Mouse (Mus musculus) C2C12 (cell line): ENCODE data around the gene Hipk4. TPM values are rescaled to one million over a fixed set of nuclear protein-coding genes. Genes with fewer than 3 reads are reported as not detected.

Experiments used
- H3K27me3 ChIP-seq: one replicate; pipeline ENCODE4 v1.6.1; 2011; ENCODE audit not compliant: control insufficient read depth, insufficient read depth, insufficient read length
- H3K36me3 ChIP-seq: one replicate; pipeline ENCODE4 v1.6.1; 2011; ENCODE audit not compliant: control insufficient read depth, insufficient read depth
- H3K4me3 ChIP-seq: one replicate; pipeline ENCODE4 v1.5.1; 2011; ENCODE audit warnings: mild to moderate bottlenecking, control low read depth; ENCODE audit not compliant: poor library complexity, insufficient read depth, severe bottlenecking
- H3K79me2 ChIP-seq: one replicate; pipeline ENCODE4 v1.6.1; 2011; ENCODE audit not compliant: control insufficient read depth, insufficient read depth
- H3K79me3 ChIP-seq: one replicate; pipeline ENCODE4 v1.6.1; 2011; ENCODE audit warnings: low read depth, control low read depth
- H3ac ChIP-seq: one replicate; pipeline ENCODE3; 2011; ENCODE audit warnings: low read depth; ENCODE audit not compliant: control insufficient read depth, insufficient read length
- CEBPB ChIP-seq: IDR thresholded peaks from one replicate; pipeline ENCODE4 v1.6.1; 2011; ENCODE audit warnings: low read depth, mild to moderate bottlenecking, control low read depth, moderate library complexity
- CTCF ChIP-seq: IDR thresholded peaks from one replicate; pipeline ENCODE4 v1.5.1; 2011; ENCODE audit not compliant: control insufficient read depth, insufficient read depth, insufficient read length
- FOSL1 ChIP-seq: IDR thresholded peaks from one replicate; pipeline ENCODE4 v1.8.0; 2011; ENCODE audit warnings: mild to moderate bottlenecking, low read length; ENCODE audit not compliant: poor library complexity, insufficient read depth, severe bottlenecking
- MAX ChIP-seq: IDR thresholded peaks from one replicate; pipeline ENCODE4 v1.6.1; 2011; ENCODE audit warnings: mild to moderate bottlenecking, control low read depth
- MYOD1 ChIP-seq: IDR thresholded peaks from one replicate; pipeline ENCODE4 v1.6.1; 2011; ENCODE audit warnings: low read depth; ENCODE audit not compliant: control insufficient read depth, insufficient read length
- MYOG ChIP-seq: IDR thresholded peaks from one replicate; pipeline ENCODE4 v1.6.1; 2011; ENCODE audit not compliant: control insufficient read depth, insufficient read length; ENCODE audit errors: extremely low read depth
- USF1 ChIP-seq: IDR thresholded peaks from one replicate; pipeline ENCODE4 v1.6.1; 2011; ENCODE audit warnings: low read depth, mild to moderate bottlenecking, control low read depth, moderate library complexity
- polyA plus RNA-seq: library from polyadenylated mRNA; unstranded; fragments of >200 nt; fragmentation: generic; extraction: Trizol; gene quantifications from one replicate; pipeline ENCODE4 v1.2.1, GENCODE M21; 2012; ENCODE audit warnings: missing spikeins

Gene Hipk4
- polyA plus RNA-seq, 1 experiment, result 0.70 TPM

DNA sequence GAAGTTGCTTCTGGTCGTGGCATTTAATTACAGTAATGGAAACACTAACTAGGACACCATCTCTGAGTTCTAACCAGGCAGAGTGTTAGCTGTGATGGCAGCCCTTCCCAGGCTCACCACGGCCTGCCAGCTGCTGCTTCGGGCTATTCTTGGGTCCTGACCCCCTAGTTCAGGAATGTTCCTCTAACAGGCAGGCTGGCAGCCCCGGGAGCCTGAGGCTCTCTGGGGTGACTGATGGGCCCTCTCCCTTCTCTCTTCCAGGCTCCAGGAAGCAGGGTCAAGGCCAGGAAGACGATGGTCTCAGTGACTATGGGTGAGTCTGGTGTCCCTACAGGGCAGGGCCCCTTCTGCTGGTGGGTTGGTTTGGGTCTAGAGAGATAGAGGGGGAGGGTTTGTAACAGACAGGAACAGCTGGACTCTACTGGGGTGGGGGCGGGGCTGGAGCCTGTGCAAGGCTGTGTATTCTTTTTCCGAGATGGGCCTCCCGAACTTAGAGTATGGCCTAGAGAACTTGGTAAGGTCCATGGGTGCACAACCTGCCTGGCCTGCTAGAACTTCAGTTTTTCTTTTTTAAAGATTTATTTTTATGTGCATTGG lies 37.3 kb downstream of the Hipk4 start:
- TF ChIP-seq MYOD1, result peak; percentile 91
- no peak for TF ChIP-seq USF1
- Histone ChIP-seq H3K4me3 (no peak overlapping the region), H3ac (no peak overlapping the region), H3K36me3 (peaks cover 22% of the 10 kb centered on the region), H3K79me2 (peaks cover 28% of the 10 kb centered on the region), H3K27me3 (no peaks in the 10 kb centered on the region), H3K79me3 (peaks cover 7% of the 10 kb centered on the region)

DNA sequence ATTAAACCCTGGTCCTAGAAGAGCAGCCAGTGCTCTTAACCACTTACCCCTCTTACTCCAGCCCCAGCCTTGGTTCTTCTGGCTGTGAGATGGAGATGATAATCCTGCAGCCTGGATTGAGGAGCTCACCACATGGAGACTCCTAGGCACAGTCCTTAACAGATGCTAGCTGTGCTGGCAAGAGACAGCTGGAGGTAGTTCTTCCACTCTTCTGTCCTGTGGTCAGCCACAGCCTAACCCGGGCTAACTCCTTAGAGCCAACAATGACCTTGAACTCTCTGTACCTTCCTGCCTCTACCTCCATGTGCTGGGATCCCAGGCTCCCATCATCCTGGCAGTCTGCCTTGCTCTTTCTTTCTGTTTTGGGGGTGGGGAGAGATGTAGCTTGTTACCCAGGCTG lies 37.9 kb downstream of the Hipk4 start:
- H3K79me2 ChIP-seq, result peaks cover 22% of the 10 kb centered on the region
- H3K27me3 ChIP-seq, result no peaks in the 10 kb centered on the region
- peaks cover under 1% of the 10 kb centered on the region for H3K79me3 ChIP-seq
- no peak overlapping the region for H3K4me3 ChIP-seq
- no peak for TF ChIP-seq USF1
- no peak for TF ChIP-seq CEBPB
- TF ChIP-seq MYOD1, result peak; percentile 57
- TF ChIP-seq CTCF, result no peak
- no peak for TF ChIP-seq FOSL1
- TF ChIP-seq MYOG, result no peak
- H3K36me3 ChIP-seq, result peaks cover 22% of the 10 kb centered on the region
- H3ac ChIP-seq, result no peak overlapping the region

DNA sequence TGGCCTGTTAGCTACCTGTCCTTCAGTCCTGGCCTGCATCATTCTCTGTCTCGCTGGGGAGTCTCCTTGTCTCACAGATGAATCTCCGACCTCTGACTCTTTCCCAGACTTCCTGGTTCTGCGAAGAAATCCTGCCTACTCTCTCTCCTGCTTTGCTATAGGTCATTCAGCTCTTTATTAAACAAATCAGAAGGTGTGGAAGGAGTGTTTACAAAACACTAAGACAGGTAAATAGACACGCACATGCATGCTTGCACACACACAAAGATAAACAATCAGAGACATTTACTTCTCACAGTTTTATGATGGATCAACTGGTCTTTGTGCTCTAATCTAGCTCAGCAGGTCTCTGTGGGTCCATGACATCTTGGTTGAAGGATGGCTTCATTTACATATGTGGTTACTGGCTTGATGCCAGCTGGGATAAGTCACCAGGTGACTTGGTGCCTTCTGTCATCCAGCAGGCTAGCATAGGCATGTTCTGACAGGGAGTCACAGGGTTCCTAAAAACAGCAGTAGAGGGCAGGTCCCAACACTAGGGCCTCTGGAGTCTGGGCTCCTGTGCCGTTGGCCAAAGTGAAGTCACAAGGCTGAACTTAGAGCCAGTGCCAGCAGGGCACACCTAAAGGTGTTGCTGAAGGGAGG lies 46.6 kb downstream of the Hipk4 start:
- Histone ChIP-seq H3ac (no peak overlapping the region), H3K27me3 (no peaks in the 10 kb centered on the region), H3K79me2 (peaks cover 4% of the 10 kb centered on the region), H3K36me3 (peaks cover 33% of the 10 kb centered on the region), H3K79me3 (no peaks in the 10 kb centered on the region), H3K4me3 (no peak overlapping the region)
- TF ChIP-seq USF1 (no peak), CTCF (no peak), FOSL1 (no peak), MYOG (no peak), MYOD1 (no peak), CEBPB (no peak)

DNA sequence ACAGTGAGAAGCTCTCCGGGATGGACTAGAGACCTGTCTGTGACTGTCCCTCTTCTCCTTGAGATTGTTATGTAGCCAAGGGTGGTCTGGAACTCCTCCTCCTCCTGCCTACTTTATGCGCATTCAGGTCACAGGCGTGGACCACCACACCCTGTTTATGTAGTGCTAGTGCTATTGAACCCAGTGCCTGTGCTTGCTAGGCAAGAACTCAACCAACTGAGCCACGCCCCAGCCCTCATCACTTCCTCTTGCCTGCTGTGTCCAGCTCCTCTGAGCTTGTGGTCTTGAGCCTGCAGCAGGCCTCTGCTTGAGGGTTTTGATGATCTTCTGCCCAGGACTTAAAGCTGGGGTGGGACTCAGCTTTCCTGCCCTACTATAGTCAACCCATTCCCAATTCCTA lies 49.1 kb downstream of the Hipk4 start:
- Histone ChIP-seq H3K4me3 (no peak overlapping the region), H3K79me2 (peaks cover 12% of the 10 kb centered on the region), H3K36me3 (peaks cover 46% of the 10 kb centered on the region), H3K79me3 (no peaks in the 10 kb centered on the region), H3ac (no peak overlapping the region), H3K27me3 (no peaks in the 10 kb centered on the region)
- TF ChIP-seq USF1 (no peak), MAX (no peak), MYOD1 (no peak), MYOG (no peak), CTCF (no peak), FOSL1 (no peak), CEBPB (no peak)

DNA sequence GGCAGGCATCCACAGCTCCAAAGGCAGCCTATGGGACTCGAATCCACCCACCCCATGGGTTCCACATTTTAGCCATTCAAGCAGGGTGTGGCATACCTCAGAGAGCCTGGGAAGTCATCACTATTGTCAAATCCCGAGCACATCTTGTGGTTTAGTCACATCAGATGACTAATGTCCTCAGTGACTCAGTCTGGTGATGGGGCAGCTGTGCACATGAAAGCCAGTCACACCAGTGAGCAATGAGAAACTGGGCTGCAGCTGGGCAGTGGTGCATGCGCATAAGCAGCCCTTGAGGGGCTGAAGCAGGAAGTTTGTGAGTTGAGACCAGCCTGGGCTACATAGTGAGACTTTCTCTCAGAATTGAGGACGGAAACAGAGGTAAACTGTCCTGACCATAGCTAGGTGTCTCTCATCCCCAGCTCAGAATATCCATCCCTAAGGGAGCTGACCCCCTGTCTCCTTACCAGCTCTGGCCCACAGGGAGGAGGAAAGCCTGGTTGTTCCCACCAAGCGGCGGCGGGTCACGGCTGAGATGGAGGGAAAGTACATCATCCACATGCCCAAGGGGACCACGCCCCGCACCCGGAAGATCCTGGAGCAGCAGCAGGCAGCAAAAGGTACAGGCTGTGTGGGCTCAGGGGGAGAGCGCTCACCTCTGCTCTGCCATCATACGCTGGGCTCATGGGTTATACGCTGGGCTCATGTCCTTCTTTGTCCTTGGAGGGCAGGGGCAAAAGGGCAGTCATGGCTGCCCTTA lies 51.2 kb downstream of the Hipk4 start:
- H3K4me3 ChIP-seq, result no peak overlapping the region
- peaks cover 12% of the 10 kb centered on the region for H3K79me2 ChIP-seq
- H3K79me3 ChIP-seq, result no peaks in the 10 kb centered on the region
- H3ac ChIP-seq, result peak overlapping the region; percentile 14
- TF ChIP-seq MYOG (no peak), FOSL1 (peak; percentile 92), MAX (peak; percentile 81), MYOD1 (peak; percentile 89)
- peaks cover 49% of the 10 kb centered on the region for H3K36me3 ChIP-seq
- no peaks in the 10 kb centered on the region for H3K27me3 ChIP-seq

DNA sequence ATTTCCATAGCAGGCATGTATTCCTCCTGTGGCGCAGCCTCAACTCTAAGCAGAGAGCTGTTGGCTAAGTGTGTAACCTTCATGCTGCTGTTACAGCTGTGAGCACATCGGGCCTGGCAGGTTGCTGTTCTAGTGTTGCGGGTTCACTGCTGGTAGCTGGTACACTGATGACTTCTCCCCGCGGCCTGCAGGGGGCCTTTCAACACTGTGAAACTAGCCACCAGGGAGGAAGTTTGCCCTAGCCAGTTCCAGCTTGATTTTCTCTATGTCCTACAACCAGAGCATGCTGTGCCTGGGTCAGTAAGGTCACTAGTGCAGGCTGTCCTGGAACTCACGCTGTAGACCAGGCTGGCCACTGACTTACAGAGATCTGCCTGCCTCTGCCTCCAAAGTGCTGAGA lies 53.8 kb downstream of the Hipk4 start:
- no peaks in the 10 kb centered on the region for H3K79me3 ChIP-seq
- H3K4me3 ChIP-seq, result no peak overlapping the region
- H3K79me2 ChIP-seq, result peaks cover 12% of the 10 kb centered on the region
- H3ac ChIP-seq, result no peak overlapping the region
- TF ChIP-seq CTCF (peak; percentile 28), USF1 (no peak), MYOD1 (no peak), MYOG (no peak), MAX (no peak)
- H3K27me3 ChIP-seq, result no peaks in the 10 kb centered on the region
- peaks cover 62% of the 10 kb centered on the region for H3K36me3 ChIP-seq
